Mouse (Mus musculus) intestine, embryonic 15.5 days (tissue): ENCODE measurements around the gene Crip2. TPM values are rescaled to one million over a fixed set of nuclear protein-coding genes. Genes with fewer than 3 reads are reported as not detected.

ENCODE experiments used
- ATAC-seq: fragments of 200-750 bp; cut with Nextera tagmentation; 2 replicates; pipeline ENCODE4 v1.8.0; 2017; ENCODE audit warnings: moderate TSS enrichment, moderate library complexity
- H3K27ac ChIP-seq: fragments of 300-500 bp; sonication (generic); 2 replicates; pipeline ENCODE4 v1.5.1; 2015; ENCODE audit warnings: mild to moderate bottlenecking, inconsistent platforms
- H3K27me3 ChIP-seq: fragments of 300-500 bp; sonication (generic); replicated peaks from 2 replicates; pipeline ENCODE4 v1.6.1; 2015; ENCODE audit warnings: inconsistent platforms
- H3K36me3 ChIP-seq: fragments of 300-500 bp; sonication (generic); 2 replicates; pipeline ENCODE4 v1.6.1; 2015; ENCODE audit warnings: inconsistent platforms
- H3K4me1 ChIP-seq: fragments of 300-500 bp; sonication (generic); replicated peaks from 2 replicates; pipeline ENCODE4 v1.6.1; 2015; ENCODE audit warnings: inconsistent platforms
- H3K4me2 ChIP-seq: fragments of 300-500 bp; sonication (generic); replicated peaks from 2 replicates; pipeline ENCODE4 v1.6.1; 2015; ENCODE audit warnings: mild to moderate bottlenecking, inconsistent platforms
- H3K4me3 ChIP-seq: fragments of 300-500 bp; sonication (generic); replicated peaks from 2 replicates; pipeline ENCODE4 v1.5.1; 2015; ENCODE audit warnings: inconsistent platforms
- H3K9ac ChIP-seq: fragments of 300-500 bp; sonication (generic); 2 replicates; pipeline ENCODE4 v1.6.1; 2015; ENCODE audit warnings: inconsistent platforms
- H3K9me3 ChIP-seq: fragments of 300-500 bp; sonication (generic); 2 replicates; pipeline ENCODE4 v1.6.1; 2016; ENCODE audit warnings: inconsistent platforms
- WGBS: fragments of 180-500 bp; shearing (Covaris S2); methylation state at CpG from one replicate; pipeline ENCODE4 v1.1.7; 2015; 5-methylcytosine and 5-hydroxymethylcytosine counted together
- polyA plus RNA-seq: library from polyadenylated mRNA; unstranded; fragments of >200 nt; fragmentation: Nextera tagmentation; extraction: Ambion mirVana; gene quantifications from 2 replicates; pipeline ENCODE4 v1.2.1, GENCODE M21; 2015

Crip2 gene
- polyA plus RNA-seq, 1 experiment from 2014 or later: 122 TPM

- peak; percentile 32; the same call in 1 of the 2 replicates for ATAC-seq
- Histone ChIP-seq H3K9me3 (no peaks in the 10 kb centered on the region), H3K36me3 (peaks cover 5% of the 10 kb centered on the region; the same call in 1 of the 2 replicates), H3K4me2 (no peak overlapping the region), H3K9ac (no peak overlapping the region), H3K4me3 (no peak overlapping the region), H3K4me1 (no peaks in the 10 kb centered on the region), H3K27me3 (no peaks in the 10 kb centered on the region), H3K27ac (0 out of 2 replicates have a peak overlapping the region, but pooled peaks have one; percentile 17)
- 87% methylated on average over 11 of the region's 11 CpGs for WGBS
Measured at GRCm38 (mm10) chr12:113163561-113164006, 23.5 kb downstream of the Crip2 start.

DNA sequence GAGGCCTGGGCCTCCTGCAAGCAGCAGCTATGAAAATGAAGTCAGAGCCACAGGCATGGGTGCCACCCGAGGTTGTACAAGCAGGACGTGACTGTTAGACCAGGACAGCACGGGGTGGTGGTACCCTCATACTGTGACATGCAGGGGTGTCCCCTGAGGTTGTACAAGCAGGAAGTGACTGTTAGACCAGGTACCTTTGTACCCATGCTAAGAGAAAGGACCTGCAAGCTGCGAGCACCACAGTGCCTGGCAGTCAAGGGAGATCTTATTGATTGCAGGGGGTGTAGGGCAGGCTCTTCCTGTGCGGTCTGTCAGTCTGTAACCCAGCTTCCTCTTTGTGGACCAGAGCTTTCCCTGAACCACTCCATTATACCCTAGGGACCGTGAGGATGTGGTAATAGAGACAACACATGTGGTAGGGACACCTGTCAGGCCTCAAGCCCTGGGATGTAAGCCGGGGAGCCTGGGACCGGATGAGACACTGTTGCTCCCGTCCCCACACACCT lies 28.0 kb downstream of the Crip2 start:
- Histone ChIP-seq H3K4me1 (no peaks in the 10 kb centered on the region), H3K27me3 (no peaks in the 10 kb centered on the region), H3K4me2 (no peak overlapping the region), H3K27ac (no peak overlapping the region), H3K4me3 (no peak overlapping the region), H3K36me3 (no peaks in the 10 kb centered on the region), H3K9ac (no peak overlapping the region), H3K9me3 (no peaks in the 10 kb centered on the region)
- 75% methylated on average over 9 of the region's 9 CpGs for WGBS
- no peak for ATAC-seq

DNA sequence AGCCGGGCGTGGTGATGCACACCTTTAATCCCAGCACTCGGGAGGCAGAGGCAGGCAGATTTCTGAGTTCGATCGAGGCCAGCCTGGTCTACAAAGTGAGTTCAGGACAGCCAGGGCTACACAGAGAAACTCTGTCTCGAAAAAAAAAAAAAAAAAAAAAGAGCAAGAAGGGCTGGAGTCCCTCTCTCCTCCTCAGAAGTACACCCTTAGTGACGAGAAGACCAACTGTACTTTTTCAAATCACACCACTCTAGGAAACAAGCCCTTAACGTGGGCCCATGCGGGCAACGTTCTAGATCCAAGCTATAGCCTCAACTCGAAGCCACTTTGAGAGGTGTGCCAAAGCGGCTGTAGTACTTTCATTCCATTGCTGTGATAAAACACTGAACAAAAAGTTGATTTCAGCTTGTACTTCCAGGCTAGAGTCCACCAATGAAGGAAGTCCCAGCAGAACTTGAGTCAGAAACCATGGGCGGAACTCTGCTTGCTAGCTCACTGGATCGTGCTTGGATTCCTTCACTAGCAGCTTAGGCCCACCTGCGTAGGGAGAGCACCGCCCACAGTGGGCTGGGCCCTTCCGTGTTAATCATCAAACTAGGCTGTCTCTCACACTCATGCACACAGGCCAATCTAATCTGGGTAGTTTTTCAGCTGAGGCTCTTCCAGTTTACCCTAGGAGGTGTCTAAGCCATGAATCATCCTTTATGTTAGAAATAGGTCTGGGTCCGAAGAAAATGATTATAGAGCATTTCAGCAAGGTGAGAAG lies 37.1 kb downstream of the Crip2 start:
- H3K4me2 ChIP-seq: no peak overlapping the region
- no peaks in the 10 kb centered on the region for H3K4me1 ChIP-seq
- no peak overlapping the region for H3K27ac ChIP-seq
- no peak overlapping the region for H3K4me3 ChIP-seq
- no peaks in the 10 kb centered on the region for H3K27me3 ChIP-seq
- ATAC-seq: peak; percentile 49
- no peaks in the 10 kb centered on the region for H3K9me3 ChIP-seq
- WGBS: 82% methylated on average over 18 of the region's 18 CpGs
- no peak overlapping the region for H3K9ac ChIP-seq
- no peaks in the 10 kb centered on the region for H3K36me3 ChIP-seq

- Histone ChIP-seq H3K36me3 (no peaks in the 10 kb centered on the region), H3K27me3 (peaks cover 15% of the 10 kb centered on the region), H3K27ac (no peak overlapping the region), H3K9me3 (no peaks in the 10 kb centered on the region), H3K4me2 (no peak overlapping the region), H3K9ac (no peak overlapping the region), H3K4me3 (no peak overlapping the region), H3K4me1 (peaks cover 8% of the 10 kb centered on the region)
- 43% methylated on average over 4 of the region's 4 CpGs for WGBS
- no peak for ATAC-seq
Measured at GRCm38 (mm10) chr12:113181020-113181419, 41.0 kb downstream of the Crip2 start.

- Histone ChIP-seq H3K27ac (no peak overlapping the region), H3K27me3 (peaks cover 33% of the 10 kb centered on the region), H3K4me1 (peaks cover 29% of the 10 kb centered on the region), H3K4me3 (no peak overlapping the region), H3K9me3 (no peaks in the 10 kb centered on the region), H3K9ac (no peak overlapping the region), H3K36me3 (0 out of 2 replicates have a peak, but pooled peaks cover 5% of the 10 kb centered on the region), H3K4me2 (peak overlapping the region; percentile 95; the same call in 1 of the 2 replicates)
- no peak for ATAC-seq
- WGBS: 65% methylated on average over 5 of the region's 5 CpGs
Measured at GRCm38 (mm10) chr12:113184945-113185344, 44.9 kb downstream of the Crip2 start.

DNA sequence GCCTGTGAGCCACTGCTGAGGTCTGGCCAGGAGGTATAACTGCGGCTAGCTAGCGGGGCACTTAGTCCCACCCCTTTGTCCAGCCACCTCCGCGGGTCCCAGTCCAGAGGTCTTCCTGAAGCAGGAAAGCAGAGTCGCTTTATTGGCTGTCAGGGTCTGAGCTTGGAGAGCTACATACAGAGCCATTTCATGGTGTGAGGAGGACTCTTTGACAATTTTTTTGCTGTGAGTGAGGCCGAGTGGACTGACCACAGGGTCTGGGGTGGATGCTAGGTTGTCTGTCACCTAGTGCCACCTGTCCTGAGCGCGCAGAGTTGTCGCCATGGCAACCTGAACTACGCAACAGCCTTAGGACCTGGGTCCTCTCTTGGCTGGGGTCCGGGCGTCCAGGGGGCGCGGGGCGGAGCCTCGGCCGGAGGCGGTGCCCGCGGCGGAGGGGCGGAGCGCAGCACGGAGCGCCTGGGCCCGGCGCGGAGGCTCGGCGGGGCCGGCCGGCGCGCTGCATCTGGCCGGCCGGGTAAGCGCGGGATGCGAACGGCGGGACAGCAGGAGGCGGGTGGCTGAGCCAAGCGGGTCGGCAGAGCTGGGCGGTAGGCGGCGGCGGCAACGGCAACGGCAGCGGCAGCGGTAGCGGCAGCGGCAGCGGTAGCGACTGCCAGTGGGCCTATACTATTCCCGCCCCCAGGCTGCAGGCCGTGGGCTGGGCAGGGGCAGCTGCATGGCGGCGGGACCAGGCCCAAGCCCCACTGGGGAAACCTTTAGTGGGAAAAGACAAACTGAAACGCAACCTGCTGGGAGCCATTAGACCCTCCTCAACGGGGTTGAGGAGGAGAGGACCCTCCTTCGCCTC lies 45.6 kb downstream of the Crip2 start, which contains the start of gene Tmem121:
Gene Tmem121, plus strand, starts transcription at position 489 of the 850 bp plus-strand sequence.
- Histone ChIP-seq H3K9me3 (no peaks in the 10 kb centered on the region), H3K27me3 (peaks cover 33% of the 10 kb centered on the region), H3K4me3 (peak within 1 kb of the TSS; percentile 65), H3K4me1 (peaks cover 29% of the 10 kb centered on the region), H3K27ac (no peak within 1 kb of the TSS), H3K9ac (peak within 1 kb of the TSS; percentile 65), H3K4me2 (peak within 1 kb of the TSS; percentile 95), H3K36me3 (0 out of 2 replicates have a peak, but pooled peaks cover 5% of the 10 kb centered on the region)
- WGBS: 2% methylated on average over 63 of the region's 63 CpGs
- ATAC-seq: peak; percentile 62

- Histone ChIP-seq H3K36me3 (0 out of 2 replicates have a peak, but pooled peaks cover 5% of the 10 kb centered on the region), H3K9me3 (no peaks in the 10 kb centered on the region), H3K27me3 (peaks cover 33% of the 10 kb centered on the region), H3K4me2 (peak overlapping the region; percentile 95), H3K4me3 (peak overlapping the region; percentile 65), H3K27ac (no peak overlapping the region), H3K9ac (peak overlapping the region; percentile 65), H3K4me1 (peaks cover 29% of the 10 kb centered on the region)
- ATAC-seq: no peak
- WGBS: 46% methylated on average over 12 of the region's 12 CpGs
Measured at GRCm38 (mm10) chr12:113186326-113187010, 46.4 kb downstream of the Crip2 start.

DNA sequence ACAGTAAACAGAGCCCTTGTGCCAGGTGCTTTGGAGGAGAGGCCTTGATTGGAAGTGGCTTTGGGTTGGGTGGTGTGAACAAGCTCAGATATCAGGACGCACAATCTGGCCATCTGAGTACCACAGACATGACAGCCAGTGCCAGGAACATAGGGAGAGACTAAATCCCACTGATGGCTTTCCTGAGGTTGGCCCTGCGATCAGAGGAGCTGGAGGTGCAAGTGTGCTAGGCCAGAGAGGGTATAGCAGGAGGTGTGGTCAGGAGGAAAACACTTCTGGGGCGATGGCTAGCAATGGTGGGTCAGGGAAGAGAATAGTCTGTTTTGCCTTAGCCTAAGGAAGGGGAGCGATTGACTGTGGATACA lies 47.0 kb downstream of the Crip2 start:
- ATAC-seq: no peak
- Histone ChIP-seq H3K27ac (no peak overlapping the region), H3K4me2 (peak overlapping the region; percentile 95), H3K9me3 (no peaks in the 10 kb centered on the region), H3K4me1 (peaks cover 29% of the 10 kb centered on the region), H3K4me3 (peak overlapping the region; percentile 65; the same call in 1 of the 2 replicates), H3K36me3 (0 out of 2 replicates have a peak, but pooled peaks cover 5% of the 10 kb centered on the region), H3K9ac (no peak overlapping the region), H3K27me3 (peaks cover 33% of the 10 kb centered on the region)
- WGBS: 53% methylated on average over 4 of the region's 4 CpGs

GRCm38 (mm10) chr12:113187584-113188295 lies 47.7 kb downstream of the Crip2 start:
- Histone ChIP-seq H3K4me3 (peak overlapping the region; percentile 33), H3K4me2 (peak overlapping the region; percentile 95), H3K4me1 (peaks cover 29% of the 10 kb centered on the region), H3K36me3 (0 out of 2 replicates have a peak, but pooled peaks cover 5% of the 10 kb centered on the region), H3K27ac (no peak overlapping the region), H3K27me3 (peaks cover 33% of the 10 kb centered on the region), H3K9me3 (no peaks in the 10 kb centered on the region), H3K9ac (peak overlapping the region; percentile 24; the same call in 1 of the 2 replicates)
- peak; percentile 83 for ATAC-seq
- 3% methylated on average over 56 of the region's 56 CpGs for WGBS

DNA sequence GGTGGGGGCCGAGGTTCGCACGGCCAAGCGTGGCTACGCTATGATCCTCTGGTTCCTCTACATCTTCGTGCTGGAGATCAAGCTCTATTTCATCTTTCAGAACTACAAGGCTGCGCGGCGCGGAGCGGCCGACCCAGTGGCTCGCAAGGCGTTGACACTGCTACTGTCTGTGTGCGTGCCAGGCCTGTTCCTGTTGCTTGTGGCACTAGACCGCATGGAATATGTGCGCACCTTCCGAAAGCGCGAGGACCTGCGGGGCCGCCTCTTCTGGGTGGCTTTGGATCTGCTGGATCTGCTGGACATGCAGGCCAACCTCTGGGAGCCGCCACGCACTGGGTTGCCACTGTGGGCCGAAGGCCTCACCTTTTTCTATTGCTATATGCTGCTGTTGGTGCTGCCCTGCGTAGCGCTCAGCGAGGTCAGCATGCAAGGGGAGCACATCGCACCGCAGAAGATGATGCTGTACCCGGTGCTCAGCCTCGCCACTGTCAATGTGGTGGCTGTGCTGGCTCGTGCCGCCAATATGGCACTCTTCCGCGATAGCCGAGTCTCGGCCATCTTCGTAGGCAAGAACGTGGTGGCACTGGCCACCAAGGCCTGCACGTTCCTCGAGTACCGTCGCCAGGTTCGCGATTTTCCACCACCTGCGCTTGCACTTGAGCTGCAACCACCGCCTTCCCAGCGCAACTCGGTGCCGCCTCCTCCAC lies 48.5 kb downstream of the Crip2 start:
- ATAC-seq: 0 out of 2 replicates have a peak, but pooled peaks have one; percentile 6
- H3K9me3 ChIP-seq: no peaks in the 10 kb centered on the region
- WGBS: 86% methylated on average over 51 of the region's 51 CpGs
- no peak overlapping the region for H3K9ac ChIP-seq
- peaks cover 29% of the 10 kb centered on the region for H3K4me1 ChIP-seq
- H3K4me2 ChIP-seq: peak overlapping the region; percentile 95
- H3K36me3 ChIP-seq: 0 out of 2 replicates have a peak, but pooled peaks cover 5% of the 10 kb centered on the region
- no peak overlapping the region for H3K27ac ChIP-seq
- H3K4me3 ChIP-seq: peak overlapping the region; percentile 33; the same call in 1 of the 2 replicates
- H3K27me3 ChIP-seq: peaks cover 33% of the 10 kb centered on the region
